Mouse (Mus musculus) brain, embryonic 18.5 days (tissue): ENCODE results near the gene Gtf2f1.

Source experiments
- DNase-seq: peaks from one replicate; pipeline ENCODE4 v3.0.0-alpha.2; 2012; ENCODE audit warnings: low read depth, low spot score

The Gtf2f1 gene

DNA sequence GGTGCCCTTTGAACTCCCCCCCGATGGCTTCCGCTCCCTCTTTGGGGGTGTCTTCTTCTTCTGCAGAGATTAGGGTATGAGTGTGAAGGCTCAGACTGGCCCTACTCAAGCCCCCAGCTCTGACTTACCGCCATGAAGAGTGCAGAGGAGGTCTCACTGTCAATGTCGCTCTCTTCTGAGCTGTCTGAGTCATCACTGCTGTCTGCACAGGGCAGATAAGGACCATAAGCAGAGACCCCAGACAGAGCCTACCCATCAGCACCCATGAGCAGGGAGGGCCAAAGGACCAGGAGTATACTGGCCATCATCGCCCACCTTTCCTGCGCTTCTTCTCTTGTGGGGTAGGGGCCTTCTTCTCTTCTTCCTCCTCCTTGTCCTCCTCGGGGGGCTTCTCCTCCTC, 7.1 kb downstream of the Gtf2f1 start:
- no peak for DNase-seq

- DNase-seq, result no peak
These were observed 9.9 kb downstream of the Gtf2f1 start for GRCm38 (mm10) chr17:57001228-57001627.

- DNase-seq, result no peak
These were observed 11.0 kb downstream of the Gtf2f1 start, which contains the start of gene Pspn for GRCm38 (mm10) chr17:56999968-57000609. Gene Pspn, minus strand, starts transcription at chr17:57000018.

GRCm38 (mm10) chr17:56999414-56999813, 11.7 kb downstream of the Gtf2f1 start:
- no peak for DNase-seq

DNA sequence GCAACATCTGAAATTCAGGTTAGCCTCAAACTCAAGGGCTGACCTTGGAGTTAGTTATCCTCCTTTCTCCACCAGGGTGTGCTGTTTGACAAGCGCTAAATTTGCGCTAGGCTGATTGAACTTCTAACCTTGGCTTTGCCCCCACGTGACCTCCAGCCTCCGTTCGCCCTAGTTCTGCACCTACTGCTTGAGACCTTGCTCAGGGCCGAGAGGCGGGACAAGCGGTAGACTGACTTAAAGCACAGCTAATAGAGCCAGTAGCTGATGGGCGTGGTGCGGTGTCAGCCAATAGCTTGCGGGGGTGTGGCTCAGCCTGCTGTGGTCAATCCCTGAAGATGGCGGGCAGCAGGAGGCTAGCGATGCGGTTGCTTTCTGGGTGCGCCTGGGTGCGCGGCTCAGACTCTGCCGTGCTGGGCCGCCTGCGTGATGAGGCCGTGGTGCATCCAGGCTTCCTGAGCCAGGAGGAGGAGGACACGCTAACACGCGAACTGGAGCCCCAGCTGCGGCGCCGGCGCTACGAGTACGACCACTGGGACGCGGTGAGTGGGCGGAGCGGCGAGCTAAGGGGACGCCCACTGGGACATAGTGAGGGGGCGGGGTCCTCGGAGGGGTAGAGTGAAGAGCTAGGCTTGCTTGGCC, 13.9 kb downstream of the Gtf2f1 start, which contains the start of gene Alkbh7:
Gene Alkbh7, plus strand, starts transcription at position 311 of the 639 bp plus-strand sequence.
- DNase-seq, result peak; percentile 79

- no peak for DNase-seq
These were observed 14.6 kb downstream of the Gtf2f1 start for GRCm38 (mm10) chr17:56996506-56996905.

- no peak for DNase-seq
These were observed 16.0 kb downstream of the Gtf2f1 start for GRCm38 (mm10) chr17:56995046-56995445.

GRCm38 (mm10) chr17:56990966-56991365, 20.1 kb downstream of the Gtf2f1 start:
- no peak for DNase-seq

DNA sequence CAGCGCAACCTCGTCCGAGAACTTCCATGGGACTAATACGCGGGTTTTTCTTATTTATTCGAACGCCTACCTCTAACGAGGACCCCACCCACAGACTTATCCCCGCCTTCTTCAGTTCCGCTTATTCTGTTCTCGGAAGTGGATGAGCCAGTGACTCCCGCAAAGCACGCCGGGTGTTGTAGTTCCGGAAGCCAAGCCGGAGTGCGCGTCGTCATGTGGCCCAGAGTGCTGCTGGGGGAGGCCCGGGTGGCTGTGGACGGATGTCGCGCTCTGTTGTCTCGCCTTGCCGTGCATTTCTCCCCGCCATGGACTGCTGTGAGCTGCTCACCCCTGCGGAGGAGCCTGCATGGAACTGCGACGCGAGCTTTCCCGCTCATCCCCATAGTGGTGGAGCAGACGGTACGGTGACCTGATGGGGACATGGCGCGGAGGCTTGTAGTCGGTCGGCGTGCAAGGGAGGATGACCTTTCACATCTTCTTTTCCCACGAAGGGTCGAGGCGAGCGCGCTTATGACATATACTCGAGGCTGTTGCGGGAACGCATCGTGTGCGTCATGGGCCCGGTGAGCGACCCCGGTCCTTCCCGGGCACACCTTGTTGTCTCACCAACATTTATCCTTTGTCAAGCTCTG, 20.9 kb downstream of the Gtf2f1 start, which contains the start of gene Clpp:
Gene Clpp, plus strand, starts transcription at position 191 of the 632 bp plus-strand sequence.
- peak; percentile 95 for DNase-seq

- DNase-seq, result peak; percentile 83
These were observed 21.5 kb downstream of the Gtf2f1 start for GRCm38 (mm10) chr17:56989467-56990114.

- DNase-seq, result no peak
These were observed 22.1 kb downstream of the Gtf2f1 start for GRCm38 (mm10) chr17:56988921-56989430.

DNA sequence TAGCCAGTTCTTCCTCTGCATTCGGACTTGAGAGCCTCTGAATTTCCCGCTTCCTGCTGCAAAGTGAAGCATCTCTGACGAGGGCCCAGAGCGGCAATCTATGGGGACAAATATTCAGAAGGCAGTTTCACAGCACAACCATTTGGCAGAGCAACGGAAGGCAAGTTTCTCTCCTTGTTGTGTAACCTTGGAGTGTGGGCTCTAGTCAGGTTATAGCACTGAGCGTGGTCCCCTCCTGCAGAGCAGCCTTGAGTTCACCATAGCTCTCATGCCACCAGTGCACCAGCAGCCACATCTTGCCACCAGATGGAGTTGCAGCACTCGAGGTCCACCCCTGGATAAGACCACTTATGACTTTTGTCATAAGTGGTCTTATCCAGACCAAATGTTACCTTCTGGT, 22.6 kb downstream of the Gtf2f1 start:
- DNase-seq, result no peak

DNA sequence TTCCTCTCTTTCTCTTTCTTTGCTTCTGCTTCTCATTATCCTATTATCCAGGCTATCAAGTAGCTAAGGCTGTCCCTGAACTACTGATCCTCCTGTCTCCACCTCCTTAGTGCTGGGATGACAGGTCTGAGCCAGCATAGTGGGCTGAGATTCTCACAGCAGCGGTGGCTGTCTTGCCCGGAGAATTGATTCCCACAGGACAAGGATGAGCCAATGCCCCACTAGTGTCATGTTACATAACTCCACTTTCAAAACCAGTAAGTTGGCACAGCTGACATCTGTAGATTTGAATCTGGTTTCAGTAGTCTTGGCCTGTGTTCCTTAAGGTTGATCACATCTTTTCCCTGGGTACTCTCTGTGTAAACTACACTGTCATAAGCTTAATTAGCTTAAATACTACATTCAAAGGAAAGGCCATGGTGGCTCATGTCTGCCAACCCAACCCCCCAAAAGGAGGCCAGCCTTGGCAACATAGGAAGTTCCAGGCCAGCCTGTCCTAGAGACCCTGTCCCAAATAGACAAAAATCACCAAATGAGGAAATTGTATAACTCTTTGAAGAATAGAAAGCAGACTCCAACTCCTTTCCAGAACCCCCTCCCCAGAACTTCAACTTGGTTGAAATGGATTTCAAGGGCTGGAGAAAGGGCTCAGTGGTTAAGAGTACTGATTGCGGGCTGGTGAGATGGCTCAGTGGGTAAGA, 24.8 kb downstream of the Gtf2f1 start:
- no peak for DNase-seq

DNA sequence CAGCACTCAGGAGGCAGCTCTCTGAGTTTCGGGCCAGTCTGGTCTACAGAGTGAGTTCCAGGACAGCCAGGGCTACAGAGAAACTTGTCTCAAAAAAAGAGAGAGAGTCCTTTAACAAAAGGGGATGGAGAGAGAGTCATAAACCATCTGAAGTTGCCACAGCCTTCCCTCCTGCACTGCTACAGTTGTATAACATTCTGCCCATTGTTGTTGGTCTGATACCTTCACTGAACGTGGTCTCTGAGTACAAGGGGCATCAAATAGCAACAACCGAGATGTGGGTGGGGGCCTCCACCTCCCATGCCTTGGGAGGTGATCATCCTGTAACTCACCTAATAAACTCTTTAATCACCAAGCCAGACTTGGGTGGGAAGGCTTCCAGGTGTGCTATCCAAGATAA, 25.4 kb downstream of the Gtf2f1 start:
- no peak for DNase-seq

DNA sequence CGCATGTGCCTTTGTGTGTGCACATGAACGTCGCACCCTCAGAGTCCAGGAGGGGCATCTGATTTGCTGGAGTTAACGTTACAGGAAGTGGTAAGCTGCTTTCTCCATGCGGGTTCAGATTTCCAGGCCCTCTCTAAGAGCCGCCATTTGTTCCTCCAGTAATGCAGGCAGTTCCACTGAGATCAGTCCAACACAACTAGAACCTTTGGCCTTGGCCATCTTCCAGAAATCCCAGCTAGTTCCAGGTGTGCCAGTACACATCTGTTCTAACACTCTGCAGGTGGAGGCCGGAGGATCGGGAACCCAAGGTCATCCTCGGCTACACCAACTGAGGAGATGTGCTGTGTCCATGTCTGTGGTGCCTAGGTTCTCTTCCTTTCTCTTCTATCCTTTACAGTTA, 26.2 kb downstream of the Gtf2f1 start:
- no peak for DNase-seq

- no peak for DNase-seq
These were observed 29.1 kb downstream of the Gtf2f1 start, which contains the start of gene Acer1 for GRCm38 (mm10) chr17:56982013-56982412. Gene Acer1, minus strand, starts transcription at chr17:56982126.

DNA sequence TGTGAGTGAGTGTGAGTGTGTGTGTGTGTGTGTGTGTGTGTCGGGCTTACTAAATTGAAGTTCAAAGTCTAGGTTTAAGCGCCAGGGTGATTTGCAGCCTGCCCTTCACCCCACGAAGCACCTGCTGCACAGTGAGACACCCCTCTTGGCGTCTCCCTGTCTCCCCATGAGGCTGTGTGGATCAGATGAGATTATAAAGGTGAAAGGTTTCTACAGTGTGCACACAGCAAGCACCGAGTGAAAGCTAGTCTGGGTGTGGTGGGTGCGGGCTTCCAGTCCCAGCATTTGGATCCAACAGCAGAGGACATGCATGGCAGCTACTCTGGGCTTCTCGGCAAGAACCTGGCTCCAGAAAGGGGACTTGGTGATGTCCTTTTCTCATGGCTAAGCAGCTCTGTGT, 30.0 kb downstream of the Gtf2f1 start:
- no peak for DNase-seq

DNA sequence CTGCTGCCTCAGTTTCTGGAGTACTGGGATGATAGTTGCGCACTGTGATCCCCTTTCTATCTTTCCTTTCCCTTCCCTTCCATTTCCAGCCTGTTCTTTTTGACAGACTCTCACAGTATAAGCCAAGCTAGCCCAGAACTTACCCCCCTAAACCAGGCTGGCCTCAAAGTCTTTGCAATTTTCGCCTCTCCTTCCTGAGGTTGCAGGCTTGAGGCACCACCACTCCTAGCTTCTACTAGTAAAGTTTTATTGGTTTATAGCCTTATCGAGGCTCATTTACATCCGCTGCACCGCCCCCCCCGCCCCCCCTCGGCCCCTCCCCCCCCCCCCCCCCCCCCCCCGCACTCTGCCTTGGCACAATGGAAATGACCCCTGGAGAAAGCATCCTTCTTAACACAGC, 31.6 kb downstream of the Gtf2f1 start:
- DNase-seq, result no peak

DNA sequence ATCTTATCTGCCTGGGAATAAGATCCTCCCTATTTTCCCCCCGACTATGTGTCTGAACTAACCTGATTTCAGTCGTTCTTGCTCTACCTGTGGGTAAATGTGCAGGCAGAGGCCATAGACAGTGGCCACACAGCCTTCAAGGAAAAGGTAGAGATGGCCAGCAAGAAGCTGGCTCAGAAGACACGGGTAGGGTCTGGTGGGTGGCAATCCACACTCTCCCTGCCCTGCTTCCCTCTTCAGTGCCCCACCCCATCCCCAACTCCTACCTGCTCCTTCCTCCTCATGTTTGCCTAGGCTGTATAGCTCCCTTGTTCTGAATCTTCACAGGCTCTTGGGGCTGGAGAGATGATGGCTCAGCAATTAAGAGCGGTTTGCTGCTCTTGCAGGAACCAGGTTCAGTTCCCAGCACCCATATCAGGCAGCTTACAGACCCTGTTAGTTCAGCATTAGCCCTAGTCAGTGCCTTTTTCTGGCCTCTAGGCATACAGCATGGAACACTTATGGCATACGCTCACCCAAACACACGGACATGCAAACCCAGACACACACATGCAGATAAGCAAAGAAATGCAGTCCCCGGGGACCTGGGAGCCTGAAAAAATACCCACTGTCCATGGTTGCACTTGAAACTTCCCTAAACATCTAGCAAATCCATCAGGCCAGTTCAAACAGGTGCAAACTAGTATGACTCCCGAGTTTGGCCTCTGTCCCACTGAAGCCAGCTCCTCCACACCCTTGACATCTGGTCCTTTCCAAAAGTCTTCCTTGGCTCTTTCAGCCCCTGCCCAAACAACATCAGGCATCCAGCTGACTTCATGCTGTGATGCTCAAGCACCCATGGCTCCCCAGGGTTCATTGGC, 34.3 kb downstream of the Gtf2f1 start:
- no peak for DNase-seq

- no peak for DNase-seq
These were observed 35.7 kb downstream of the Gtf2f1 start for GRCm38 (mm10) chr17:56975391-56975790.
